Mouse (Mus musculus) forebrain, embryonic 11.5 days (tissue): ENCODE measurements at regions not wholly inside any gene's neighbourhood (a gene's known extent, or its start where the extent isn't known, plus 50 kb on each side); places are given as distances from the start of the nearest gene placed in this dataset.

Experiments used
- ATAC-seq: fragments of 200-750 bp; cut with Nextera tagmentation; replicated peaks from 2 replicates; pipeline ENCODE4 v1.8.0; 2017; ENCODE audit warnings: moderate TSS enrichment; ENCODE audit not compliant: low FRiP score
- DNase-seq: peaks from one replicate; pipeline ENCODE4 v3.0.0-alpha.2; 2017; ENCODE audit warnings: low spot score
- H3K27ac ChIP-seq: fragments of 300-500 bp; sonication (generic); 2 replicates; pipeline ENCODE4 v1.5.1; 2014; ENCODE audit warnings: low read depth, low read length
- H3K27me3 ChIP-seq: fragments of 300-500 bp; sonication (generic); 2 replicates; pipeline ENCODE4 v1.6.1; 2014; ENCODE audit warnings: mild to moderate bottlenecking, low read length, mixed read lengths; ENCODE audit not compliant: control insufficient read depth, insufficient read depth
- H3K36me3 ChIP-seq: fragments of 300-500 bp; sonication (generic); 2 replicates; pipeline ENCODE4 v1.6.1; 2014; ENCODE audit warnings: mild to moderate bottlenecking, low read length, moderate library complexity, mixed read lengths; ENCODE audit not compliant: control insufficient read depth, insufficient read depth
- H3K4me1 ChIP-seq: fragments of 300-500 bp; sonication (generic); replicated peaks from 2 replicates; pipeline ENCODE4 v1.6.1; 2014; ENCODE audit warnings: low read length, mixed read lengths; ENCODE audit not compliant: control insufficient read depth, insufficient read depth
- H3K4me2 ChIP-seq: fragments of 300-500 bp; sonication (generic); 2 replicates; pipeline ENCODE4 v1.6.1; 2014; ENCODE audit warnings: low read depth, mild to moderate bottlenecking, low read length, moderate library complexity, mixed read lengths; ENCODE audit not compliant: severe bottlenecking
- H3K4me3 ChIP-seq: fragments of 300-500 bp; sonication (generic); 2 replicates; pipeline ENCODE4 v1.5.1; 2014; ENCODE audit warnings: low read depth, low read length
- H3K9ac ChIP-seq: fragments of 300-500 bp; sonication (generic); 2 replicates; pipeline ENCODE4 v1.6.1; 2014; ENCODE audit warnings: low read length
- H3K9me3 ChIP-seq: fragments of 300-500 bp; sonication (generic); 2 replicates; pipeline ENCODE4 v1.6.1; 2016; ENCODE audit warnings: low read length, mixed read lengths; ENCODE audit not compliant: control insufficient read depth
- WGBS: fragments of 180-500 bp; shearing (Covaris S2); extraction: QIAGEN DNeasy Blood & Tissue Kit; methylation state at CpG from one replicate; pipeline ENCODE4 v1.1.7; 2014; 5-methylcytosine and 5-hydroxymethylcytosine counted together

GRCm38 (mm10) chr5:50145458-50146083, 86.8 kb upstream of the Adgra3 start:
- Histone ChIP-seq H3K36me3 (no peaks in the 10 kb centered on the region), H3K9me3 (no peaks in the 10 kb centered on the region), H3K27ac (no peak overlapping the region), H3K4me2 (no peak overlapping the region), H3K27me3 (no peaks in the 10 kb centered on the region), H3K9ac (no peak overlapping the region), H3K4me3 (no peak overlapping the region), H3K4me1 (no peaks in the 10 kb centered on the region)
- 89% methylated on average over 2 of the region's 2 CpGs for WGBS
- no peak for ATAC-seq
- DNase-seq, result no peak

GRCm38 (mm10) chr5:50130202-50130601, 71.4 kb upstream of the Adgra3 start:
- Histone ChIP-seq H3K4me3 (no peak overlapping the region), H3K9ac (no peak overlapping the region), H3K36me3 (no peaks in the 10 kb centered on the region), H3K27ac (no peak overlapping the region), H3K4me2 (no peak overlapping the region), H3K27me3 (no peaks in the 10 kb centered on the region), H3K9me3 (no peaks in the 10 kb centered on the region), H3K4me1 (no peaks in the 10 kb centered on the region)
- ATAC-seq, result no peak
- 81% methylated on average over 2 of the region's 2 CpGs for WGBS
- DNase-seq, result no peak

- ATAC-seq (no peak), DNase-seq (no peak)
- Histone ChIP-seq H3K27ac (no peak overlapping the region), H3K9ac (no peak overlapping the region), H3K9me3 (no peaks in the 10 kb centered on the region), H3K4me1 (no peaks in the 10 kb centered on the region), H3K36me3 (no peaks in the 10 kb centered on the region), H3K4me3 (no peak overlapping the region), H3K27me3 (no peaks in the 10 kb centered on the region), H3K4me2 (no peak overlapping the region)
- 89% methylated on average over 3 of the region's 3 CpGs for WGBS
Observed at GRCm38 (mm10) chr5:50128972-50129371, 70.2 kb upstream of the Adgra3 start.

DNA sequence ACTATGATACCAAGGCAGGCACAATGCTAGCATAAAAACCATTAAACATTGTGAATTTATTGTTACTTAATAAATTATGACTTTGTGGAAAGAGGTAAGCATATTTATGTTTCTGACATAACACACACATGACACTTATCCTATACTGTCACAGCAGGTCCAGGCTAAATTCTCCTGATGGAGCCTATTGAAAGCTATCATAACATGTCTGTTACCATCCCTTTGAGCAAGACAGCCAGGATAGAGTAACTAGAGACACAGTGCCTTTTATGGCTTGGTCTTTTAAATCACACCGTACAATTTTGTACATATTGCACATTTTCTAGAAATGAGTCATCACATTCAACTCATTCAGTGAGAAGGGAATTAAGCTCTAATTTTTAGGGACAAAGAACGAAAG, 67.8 kb upstream of the Adgra3 start:
- 87% methylated on average over 2 of the region's 2 CpGs for WGBS
- Histone ChIP-seq H3K27ac (no peak overlapping the region), H3K4me1 (no peaks in the 10 kb centered on the region), H3K36me3 (no peaks in the 10 kb centered on the region), H3K27me3 (no peaks in the 10 kb centered on the region), H3K9ac (no peak overlapping the region), H3K9me3 (no peaks in the 10 kb centered on the region), H3K4me3 (no peak overlapping the region), H3K4me2 (no peak overlapping the region)
- DNase-seq (no peak), ATAC-seq (no peak)

DNA sequence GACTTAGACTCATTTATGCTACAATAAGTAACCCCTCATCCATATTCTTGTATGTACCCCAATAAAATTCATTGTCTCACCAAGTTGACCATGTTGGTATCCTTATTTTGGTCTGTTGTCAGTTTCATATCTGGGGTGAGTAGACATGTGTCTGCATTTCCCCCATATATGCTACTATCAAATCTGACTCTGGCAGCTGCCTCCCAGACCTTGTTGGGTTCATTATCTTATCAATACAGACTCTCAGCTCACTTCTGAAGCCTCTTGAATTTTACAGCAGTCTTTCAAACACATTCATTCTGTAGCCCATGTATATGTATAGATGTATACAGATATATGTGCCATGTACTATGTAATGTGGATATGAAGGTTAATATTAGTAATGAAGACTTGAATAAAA, 67.4 kb upstream of the Adgra3 start:
- Histone ChIP-seq H3K4me3 (no peak overlapping the region), H3K9ac (no peak overlapping the region), H3K4me2 (no peak overlapping the region), H3K9me3 (no peaks in the 10 kb centered on the region), H3K27ac (no peak overlapping the region), H3K27me3 (no peaks in the 10 kb centered on the region), H3K36me3 (no peaks in the 10 kb centered on the region), H3K4me1 (no peaks in the 10 kb centered on the region)
- no peak for DNase-seq
- no peak for ATAC-seq

- no peak overlapping the region for H3K27ac ChIP-seq
- no peak for DNase-seq
- no peaks in the 10 kb centered on the region for H3K4me1 ChIP-seq
- ATAC-seq, result no peak
- no peaks in the 10 kb centered on the region for H3K27me3 ChIP-seq
- H3K36me3 ChIP-seq, result no peaks in the 10 kb centered on the region
- no peak overlapping the region for H3K9ac ChIP-seq
- H3K4me3 ChIP-seq, result no peak overlapping the region
- H3K9me3 ChIP-seq, result no peaks in the 10 kb centered on the region
- WGBS, result 74% methylated on average over 2 of the region's 2 CpGs
- no peak overlapping the region for H3K4me2 ChIP-seq
Observed at GRCm38 (mm10) chr5:50125676-50126075, 66.9 kb upstream of the Adgra3 start.

DNA sequence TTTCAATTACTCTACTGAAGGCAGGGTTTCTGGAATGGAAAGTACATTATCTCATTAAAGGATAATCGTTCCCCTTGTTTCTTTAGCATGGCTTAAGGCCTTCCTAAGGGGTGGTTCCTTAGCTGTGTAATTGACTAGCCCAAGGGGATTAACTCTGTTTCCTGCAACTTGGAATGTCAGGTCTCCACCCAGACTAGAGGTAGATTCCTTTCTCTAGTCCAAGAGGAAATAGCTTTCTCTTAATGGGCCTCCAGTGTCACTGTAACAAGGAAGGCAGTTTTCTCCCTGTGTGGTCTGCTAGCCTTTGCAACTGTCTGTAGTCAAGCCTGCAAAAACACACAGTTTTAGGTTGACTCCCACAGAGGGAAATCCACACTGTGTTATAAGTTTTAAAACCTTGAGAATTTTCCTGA, 64.0 kb upstream of the Adgra3 start:
- Histone ChIP-seq H3K4me2 (no peak overlapping the region), H3K36me3 (no peaks in the 10 kb centered on the region), H3K27me3 (no peaks in the 10 kb centered on the region), H3K4me3 (no peak overlapping the region), H3K9me3 (no peaks in the 10 kb centered on the region), H3K4me1 (no peaks in the 10 kb centered on the region), H3K27ac (no peak overlapping the region), H3K9ac (no peak overlapping the region)
- 0% methylated on average over 1 of the region's 1 CpGs for WGBS
- no peak for ATAC-seq
- DNase-seq, result no peak

DNA sequence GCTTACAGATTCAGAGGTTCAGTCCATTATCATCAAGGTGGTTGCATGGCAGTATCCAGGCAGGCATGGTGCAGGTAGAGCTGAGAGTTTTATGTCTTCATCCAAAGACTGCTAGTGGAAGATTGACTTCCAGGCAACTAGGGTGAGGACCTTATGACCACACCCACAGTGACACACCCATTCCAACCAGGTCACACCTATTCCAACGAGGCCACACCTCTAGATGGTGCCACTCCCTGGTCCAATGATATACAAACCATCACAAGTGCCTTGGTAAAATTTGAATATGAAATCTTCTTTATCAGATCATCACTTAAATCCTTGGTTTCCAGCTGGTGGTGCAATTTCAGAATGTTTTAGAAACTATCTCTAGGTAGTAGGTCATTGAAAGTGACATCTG, 61.1 kb upstream of the Adgra3 start:
- Histone ChIP-seq H3K27me3 (no peaks in the 10 kb centered on the region), H3K9ac (no peak overlapping the region), H3K4me1 (no peaks in the 10 kb centered on the region), H3K4me2 (no peak overlapping the region), H3K4me3 (no peak overlapping the region), H3K27ac (no peak overlapping the region), H3K36me3 (no peaks in the 10 kb centered on the region), H3K9me3 (no peaks in the 10 kb centered on the region)
- DNase-seq (no peak), ATAC-seq (no peak)
- 68% methylated on average over 1 of the region's 1 CpGs for WGBS
